Mouse (Mus musculus): ENCODE data around the gene Ciz1. TPM values are rescaled to one million over a fixed set of nuclear protein-coding genes. Genes with fewer than 3 reads are reported as not detected.
"Not testable (repeated sequence)": the region's sequence is repeated elsewhere in the genome, so short reads cannot be mapped to it uniquely, and the experiment has no call there.

Gene Ciz1
- polyA plus RNA-seq, 1 experiment from 2014 or later = 44.7 TPM

DNA sequence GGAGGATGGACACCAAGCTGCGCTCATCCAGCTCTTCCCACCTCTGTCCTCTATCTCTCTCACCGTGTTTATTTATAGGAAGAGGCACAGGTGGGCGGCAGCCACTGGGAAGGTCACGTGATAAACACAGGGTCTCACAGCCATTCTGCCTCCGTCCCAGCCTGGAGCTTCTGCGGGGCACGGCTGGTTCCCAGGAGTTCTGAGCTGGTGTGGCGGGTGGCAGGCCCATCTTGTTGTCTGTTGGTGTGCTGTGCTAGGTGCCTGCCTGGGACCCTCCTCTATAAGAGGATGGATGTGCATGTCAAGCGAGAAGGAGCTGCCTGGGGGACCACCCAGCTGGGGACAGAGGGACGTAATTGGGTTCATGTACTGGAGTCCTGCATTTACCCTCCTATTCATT lies 6.3 kb downstream of the Ciz1 start:
- no peaks in the 10 kb centered on the region for H3K9me3 ChIP-seq (ENCODE audit: control insufficient read depth, low read depth, low read length)
- no peak for ATAC-seq (ENCODE audit: insufficient number of reproducible peaks, insufficient read depth, low FRiP score, low read depth)
- no peak overlapping the region for H3K4me3 ChIP-seq (ENCODE audit: low read depth, low read length)
- H3K4me1 ChIP-seq (ENCODE audit: control insufficient read depth, insufficient read depth, low read length) = peaks cover 8% of the 10 kb centered on the region; the same call in 1 of the 2 replicates
- H3K9ac ChIP-seq (replicated peaks; ENCODE audit: low read depth, low read length) = no peak overlapping the region
- 50% methylated on average over 10 of the region's 10 CpGs for WGBS
- H3K4me2 ChIP-seq (replicated peaks; ENCODE audit: low read depth, low read length) = no peak overlapping the region
- no peak overlapping the region for H3K27ac ChIP-seq (ENCODE audit: low read length)
- no peaks in the 10 kb centered on the region for H3K36me3 ChIP-seq (ENCODE audit: control insufficient read depth, insufficient read depth, low read length)
- no peaks in the 10 kb centered on the region for H3K27me3 ChIP-seq (ENCODE audit: control insufficient read depth, insufficient read depth, low read length)

DNA sequence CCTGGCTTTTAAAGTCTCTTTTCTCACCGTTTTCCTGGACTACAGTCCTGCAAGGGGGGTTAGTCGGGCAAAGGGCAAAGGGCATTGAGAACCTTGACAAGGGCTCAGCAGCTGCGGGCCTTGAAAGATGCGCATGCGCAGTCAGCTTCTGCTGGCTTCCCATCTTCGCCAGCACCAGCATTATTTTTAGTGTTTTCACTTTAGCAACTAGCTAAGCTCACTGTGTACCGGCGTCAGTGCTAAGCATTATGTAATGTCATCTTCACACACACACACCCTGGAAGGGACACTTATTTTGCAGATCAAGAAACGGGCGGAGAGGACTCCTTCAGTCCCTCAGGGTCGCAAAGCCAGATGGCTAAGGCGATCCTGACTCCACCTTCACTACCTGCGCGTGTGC lies 8.6 kb downstream of the Ciz1 start:
- H3K27me3 ChIP-seq (ENCODE audit: control insufficient read depth, insufficient read depth, low read length) = no peaks in the 10 kb centered on the region
- H3K36me3 ChIP-seq (ENCODE audit: control insufficient read depth, insufficient read depth, low read length) = 0 out of 2 replicates have a peak, but pooled peaks cover 3% of the 10 kb centered on the region
- peak overlapping the region; percentile 17 for H3K4me3 ChIP-seq (ENCODE audit: low read depth, low read length)
- no peak overlapping the region for H3K27ac ChIP-seq (ENCODE audit: low read length)
- H3K9ac ChIP-seq (replicated peaks; ENCODE audit: low read depth, low read length) = no peak overlapping the region
- peak overlapping the region; percentile 59 for H3K4me2 ChIP-seq (replicated peaks; ENCODE audit: low read depth, low read length)
- ATAC-seq (ENCODE audit: insufficient number of reproducible peaks, insufficient read depth, low FRiP score, low read depth) = no peak
- no peaks in the 10 kb centered on the region for H3K9me3 ChIP-seq (ENCODE audit: control insufficient read depth, low read depth, low read length)
- 6% methylated on average over 14 of the region's 14 CpGs for WGBS
- H3K4me1 ChIP-seq (ENCODE audit: control insufficient read depth, insufficient read depth, low read length) = peaks cover 13% of the 10 kb centered on the region

DNA sequence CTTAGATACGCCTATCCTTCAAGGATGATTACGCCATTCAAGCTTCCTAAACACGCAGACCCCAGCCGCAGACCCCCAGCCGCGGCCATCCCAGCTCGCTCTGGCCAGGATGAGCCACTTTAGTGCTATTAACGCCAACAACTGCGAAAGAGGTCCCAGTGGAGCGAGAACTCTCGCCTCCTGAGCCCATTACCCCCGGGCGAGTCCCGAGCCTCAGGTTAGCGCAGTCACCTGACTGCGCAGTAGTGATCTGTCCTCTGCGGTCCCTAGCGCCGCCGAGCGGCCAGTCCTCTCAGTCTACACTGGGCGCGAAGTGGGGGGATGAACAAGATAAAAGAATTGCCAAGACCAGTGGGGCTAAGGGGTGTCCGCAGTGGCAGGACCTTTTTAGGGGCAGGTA lies 9.3 kb downstream of the Ciz1 start:
- peaks cover 13% of the 10 kb centered on the region for H3K4me1 ChIP-seq (ENCODE audit: control insufficient read depth, insufficient read depth, low read length)
- no peak overlapping the region for H3K27ac ChIP-seq (ENCODE audit: low read length)
- ATAC-seq (ENCODE audit: insufficient number of reproducible peaks, insufficient read depth, low FRiP score, low read depth) = peak; percentile 62
- no peaks in the 10 kb centered on the region for H3K27me3 ChIP-seq (ENCODE audit: control insufficient read depth, insufficient read depth, low read length)
- H3K9ac ChIP-seq (replicated peaks; ENCODE audit: low read depth, low read length) = no peak overlapping the region
- peaks cover 4% of the 10 kb centered on the region; the same call in 1 of the 2 replicates for H3K36me3 ChIP-seq (ENCODE audit: control insufficient read depth, insufficient read depth, low read length)
- no peaks in the 10 kb centered on the region for H3K9me3 ChIP-seq (ENCODE audit: control insufficient read depth, low read depth, low read length)
- peak overlapping the region; percentile 17 for H3K4me3 ChIP-seq (ENCODE audit: low read depth, low read length)
- H3K4me2 ChIP-seq (replicated peaks; ENCODE audit: low read depth, low read length) = peak overlapping the region; percentile 59
- WGBS = 2% methylated on average over 24 of the region's 24 CpGs

- not testable (repeated sequence) for H3K9me3 ChIP-seq (ENCODE audit: control insufficient read depth, low read depth, low read length); ATAC-seq (ENCODE audit: insufficient number of reproducible peaks, insufficient read depth, low FRiP score, low read depth); H3K27me3 ChIP-seq (ENCODE audit: control insufficient read depth, insufficient read depth, low read length); H3K27ac ChIP-seq (ENCODE audit: low read length)
- Histone ChIP-seq H3K9ac (replicated peaks; ENCODE audit: low read depth, low read length) (peak overlapping the region; percentile 41; the same call in 1 of the 2 replicates), H3K4me3 (ENCODE audit: low read depth, low read length) (peak overlapping the region; percentile 53), H3K4me1 (ENCODE audit: control insufficient read depth, insufficient read depth, low read length) (peaks cover 13% of the 10 kb centered on the region), H3K36me3 (ENCODE audit: control insufficient read depth, insufficient read depth, low read length) (peaks cover 12% of the 10 kb centered on the region; the same call in 1 of the 2 replicates), H3K4me2 (replicated peaks; ENCODE audit: low read depth, low read length) (peak overlapping the region; percentile 68)
- 38% methylated on average over 5 of the region's 5 CpGs for WGBS
Observed at GRCm38 (mm10) chr2:32362274-32362673, 10.1 kb downstream of the Ciz1 start.

GRCm38 (mm10) chr2:32362817-32363340 lies 10.8 kb downstream of the Ciz1 start:
- H3K36me3 ChIP-seq (ENCODE audit: control insufficient read depth, insufficient read depth, low read length) = peaks cover 16% of the 10 kb centered on the region
- peak overlapping the region; percentile 68 for H3K4me2 ChIP-seq (replicated peaks; ENCODE audit: low read depth, low read length)
- H3K27me3 ChIP-seq (ENCODE audit: control insufficient read depth, insufficient read depth, low read length) = no peaks in the 10 kb centered on the region
- WGBS = 0% methylated on average over 49 of the region's 53 CpGs
- peak overlapping the region; percentile 41 for H3K9ac ChIP-seq (replicated peaks; ENCODE audit: low read depth, low read length)
- peak overlapping the region; percentile 53 for H3K4me3 ChIP-seq (ENCODE audit: low read depth, low read length)
- no peaks in the 10 kb centered on the region for H3K9me3 ChIP-seq (ENCODE audit: control insufficient read depth, low read depth, low read length)
- peaks cover 13% of the 10 kb centered on the region for H3K4me1 ChIP-seq (ENCODE audit: control insufficient read depth, insufficient read depth, low read length)
- H3K27ac ChIP-seq (ENCODE audit: low read length) = peak overlapping the region; percentile 64
- ATAC-seq (ENCODE audit: insufficient number of reproducible peaks, insufficient read depth, low FRiP score, low read depth) = peak; percentile 74

DNA sequence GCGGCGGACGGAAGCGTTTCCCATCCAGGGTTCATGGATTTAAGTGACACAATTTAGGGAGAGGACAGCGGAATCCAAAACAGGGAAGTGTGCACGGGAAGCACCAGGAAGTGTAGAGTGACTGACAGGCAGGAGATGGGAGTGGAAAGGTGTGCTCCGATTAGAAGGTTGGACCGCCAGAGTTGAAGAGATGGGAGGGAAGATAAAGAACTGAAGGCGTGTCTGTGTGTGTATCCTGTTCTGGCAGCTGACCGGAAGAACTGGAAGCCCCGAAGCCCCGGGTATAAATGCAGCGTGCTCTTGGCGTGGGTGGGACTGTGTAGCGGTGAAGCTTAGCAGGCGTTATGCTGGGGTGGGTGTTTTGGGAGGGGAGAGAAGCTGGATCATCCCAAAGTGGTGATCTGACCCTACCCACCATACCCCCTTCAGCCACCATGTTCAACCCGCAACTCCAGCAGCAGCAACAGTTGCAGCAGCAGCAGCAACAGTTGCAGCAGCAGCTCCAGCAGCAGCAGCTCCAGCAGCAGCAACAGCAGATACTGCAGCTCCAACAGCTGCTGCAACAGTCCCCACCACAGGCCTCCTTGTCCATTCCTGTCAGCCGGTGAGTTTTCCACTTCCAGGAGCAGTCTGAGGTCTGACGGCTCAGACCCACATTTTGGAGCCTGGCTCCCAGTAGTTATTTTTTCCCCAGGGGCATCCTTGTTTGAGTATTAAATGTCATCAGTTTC lies 11.4 kb downstream of the Ciz1 start:
- H3K4me1 ChIP-seq (ENCODE audit: control insufficient read depth, insufficient read depth, low read length) = peaks cover 13% of the 10 kb centered on the region
- no peaks in the 10 kb centered on the region for H3K9me3 ChIP-seq (ENCODE audit: control insufficient read depth, low read depth, low read length)
- peak; percentile 51; the same call in 1 of the 2 replicates for ATAC-seq (ENCODE audit: insufficient number of reproducible peaks, insufficient read depth, low FRiP score, low read depth)
- H3K27ac ChIP-seq (ENCODE audit: low read length) = peak overlapping the region; percentile 64
- H3K27me3 ChIP-seq (ENCODE audit: control insufficient read depth, insufficient read depth, low read length) = no peaks in the 10 kb centered on the region
- H3K36me3 ChIP-seq (ENCODE audit: control insufficient read depth, insufficient read depth, low read length) = peaks cover 21% of the 10 kb centered on the region
- H3K4me2 ChIP-seq (replicated peaks; ENCODE audit: low read depth, low read length) = peak overlapping the region; percentile 68
- peak overlapping the region; percentile 53 for H3K4me3 ChIP-seq (ENCODE audit: low read depth, low read length)
- WGBS = 5% methylated on average over 19 of the region's 19 CpGs
- H3K9ac ChIP-seq (replicated peaks; ENCODE audit: low read depth, low read length) = peak overlapping the region; percentile 41

- peaks cover 22% of the 10 kb centered on the region for H3K36me3 ChIP-seq (ENCODE audit: control insufficient read depth, insufficient read depth, low read length)
- no peaks in the 10 kb centered on the region for H3K9me3 ChIP-seq (ENCODE audit: control insufficient read depth, low read depth, low read length)
- H3K4me3 ChIP-seq (ENCODE audit: low read depth, low read length) = peak overlapping the region; percentile 53
- H3K4me1 ChIP-seq (ENCODE audit: control insufficient read depth, insufficient read depth, low read length) = peaks cover 13% of the 10 kb centered on the region
- H3K27me3 ChIP-seq (ENCODE audit: control insufficient read depth, insufficient read depth, low read length) = no peaks in the 10 kb centered on the region
- no peak for ATAC-seq (ENCODE audit: insufficient number of reproducible peaks, insufficient read depth, low FRiP score, low read depth)
- no peak overlapping the region for H3K9ac ChIP-seq (replicated peaks; ENCODE audit: low read depth, low read length)
- whole genome bisulfite sequencing = 85% methylated on average over 8 of the region's 8 CpGs
- H3K4me2 ChIP-seq (replicated peaks; ENCODE audit: low read depth, low read length) = peak overlapping the region; percentile 68
- no peak overlapping the region for H3K27ac ChIP-seq (ENCODE audit: low read length)
Observed at GRCm38 (mm10) chr2:32364121-32364520, 12.0 kb downstream of the Ciz1 start.

DNA sequence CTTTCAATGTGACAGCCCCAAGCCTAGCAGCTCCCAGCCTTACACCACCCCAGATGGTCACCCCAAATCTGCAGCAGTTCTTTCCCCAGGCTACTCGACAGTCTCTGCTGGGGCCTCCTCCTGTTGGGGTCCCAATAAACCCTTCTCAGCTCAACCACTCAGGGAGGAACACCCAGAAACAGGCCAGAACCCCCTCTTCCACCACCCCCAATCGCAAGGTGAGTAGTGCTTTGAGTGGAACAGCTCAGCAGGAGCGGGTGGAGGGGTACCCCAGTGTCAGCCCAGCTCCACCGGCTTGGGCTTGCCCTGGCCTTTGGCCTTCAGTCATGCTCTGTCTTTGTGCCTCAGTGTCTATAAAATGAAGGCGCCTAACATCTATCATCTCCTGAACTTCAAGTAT lies 15.2 kb downstream of the Ciz1 start:
- Histone ChIP-seq H3K36me3 (ENCODE audit: control insufficient read depth, insufficient read depth, low read length) (peaks cover 50% of the 10 kb centered on the region), H3K27ac (ENCODE audit: low read length) (no peak overlapping the region), H3K4me1 (ENCODE audit: control insufficient read depth, insufficient read depth, low read length) (peaks cover 8% of the 10 kb centered on the region; the same call in 1 of the 2 replicates), H3K4me3 (ENCODE audit: low read depth, low read length) (no peak overlapping the region), H3K9me3 (ENCODE audit: control insufficient read depth, low read depth, low read length) (no peaks in the 10 kb centered on the region), H3K4me2 (replicated peaks; ENCODE audit: low read depth, low read length) (no peak overlapping the region), H3K27me3 (ENCODE audit: control insufficient read depth, insufficient read depth, low read length) (no peaks in the 10 kb centered on the region), H3K9ac (replicated peaks; ENCODE audit: low read depth, low read length) (no peak overlapping the region)
- ATAC-seq (ENCODE audit: insufficient number of reproducible peaks, insufficient read depth, low FRiP score, low read depth) = no peak
- WGBS = 94% methylated on average over 5 of the region's 5 CpGs
